Mouse (Mus musculus) stomach, postnatal 0 days (tissue): ENCODE measurements around the gene Pwwp2a. TPM values are rescaled to one million over a fixed set of nuclear protein-coding genes. Genes with fewer than 3 reads are reported as not detected.

Source experiments
- ATAC-seq: fragments of 200-750 bp; cut with Nextera tagmentation; 2 replicates; pipeline ENCODE4 v1.8.0; 2017; ENCODE audit not compliant: low FRiP score, low TSS enrichment
- DNase-seq: peaks from one replicate; pipeline ENCODE4 v3.0.0-alpha.2; 2016; ENCODE audit warnings: low spot score
- H3K27ac ChIP-seq: fragments of 300-500 bp; sonication (generic); replicated peaks from 2 replicates; pipeline ENCODE4 v1.5.1; 2014; ENCODE audit warnings: mild to moderate bottlenecking, control low read depth
- H3K27me3 ChIP-seq: fragments of 300-500 bp; sonication (generic); 2 replicates; pipeline ENCODE4 v1.6.1; 2014; ENCODE audit warnings: low read length; ENCODE audit not compliant: control insufficient read depth, insufficient read depth
- H3K36me3 ChIP-seq: fragments of 300-500 bp; sonication (generic); 2 replicates; pipeline ENCODE4 v1.6.1; 2014; ENCODE audit warnings: low read length, mixed read lengths; ENCODE audit not compliant: control insufficient read depth, insufficient read depth
- H3K4me1 ChIP-seq: fragments of 300-500 bp; sonication (generic); replicated peaks from 2 replicates; pipeline ENCODE4 v1.6.1; 2014; ENCODE audit warnings: antibody characterized with exemption; ENCODE audit not compliant: control insufficient read depth, insufficient read depth
- H3K4me2 ChIP-seq: fragments of 300-500 bp; sonication (generic); replicated peaks from 2 replicates; pipeline ENCODE4 v1.6.1; 2014; ENCODE audit warnings: low read depth, mild to moderate bottlenecking, control low read depth, moderate library complexity
- H3K4me3 ChIP-seq: fragments of 300-500 bp; sonication (generic); 2 replicates; pipeline ENCODE4 v1.5.1; 2014; ENCODE audit warnings: low read depth, low read length, control low read depth
- H3K9ac ChIP-seq: fragments of 300-500 bp; sonication (generic); 2 replicates; pipeline ENCODE4 v1.6.1; 2014; ENCODE audit warnings: mild to moderate bottlenecking, low read length, control low read depth, mixed read lengths
- H3K9me3 ChIP-seq: fragments of 300-500 bp; sonication (generic); 2 replicates; pipeline ENCODE4 v1.6.1; 2016; ENCODE audit warnings: low read length; ENCODE audit not compliant: control insufficient read depth
- CTCF ChIP-seq: IDR thresholded peaks from 2 replicates; pipeline ENCODE4 v1.5.1; 2016; ENCODE audit warnings: antibody characterized with exemption, low read depth, mild to moderate bottlenecking, moderate library complexity
- EP300 ChIP-seq: optimal IDR thresholded peaks from 2 replicates; pipeline ENCODE3; 2016; ENCODE audit warnings: antibody characterized with exemption
- WGBS: fragments of 180-500 bp; shearing (Covaris S2); extraction: QIAGEN DNeasy Blood & Tissue Kit; methylation state at CpG from one replicate; pipeline ENCODE4 v1.1.7; 2014; 5-methylcytosine and 5-hydroxymethylcytosine counted together
- polyA plus RNA-seq: library from polyadenylated mRNA; unstranded; fragments of >200 nt; fragmentation: Nextera tagmentation; extraction: Ambion mirVana; gene quantifications from 2 replicates; pipeline ENCODE4 v1.2.1, GENCODE M21; 2015

Gene Pwwp2a
- polyA plus RNA-seq, 1 experiment from 2014 or later, result 11.3 TPM

- Histone ChIP-seq H3K9ac (no peak overlapping the region), H3K4me3 (no peak overlapping the region), H3K27me3 (no peaks in the 10 kb centered on the region), H3K4me1 (no peaks in the 10 kb centered on the region), H3K36me3 (no peaks in the 10 kb centered on the region), H3K9me3 (no peaks in the 10 kb centered on the region), H3K4me2 (no peak overlapping the region), H3K27ac (no peak overlapping the region)
- no peak for DNase-seq
- no peak for TF ChIP-seq EP300
- TF ChIP-seq CTCF, result no peak
- 71% methylated on average over 19 of the region's 19 CpGs for WGBS
- ATAC-seq, result no peak
Measured at GRCm38 (mm10) chr11:43667038-43667745, 14.6 kb upstream of the Pwwp2a start.

GRCm38 (mm10) chr11:43682415-43683217 is 818 bp downstream of the Pwwp2a start:
- peak; percentile 69 for DNase-seq
- 2% methylated on average over 32 of the region's 72 CpGs for WGBS
- Histone ChIP-seq H3K9ac (peak overlapping the region; percentile 96), H3K9me3 (no peaks in the 10 kb centered on the region), H3K4me1 (no peaks in the 10 kb centered on the region), H3K4me2 (peak overlapping the region; percentile 85), H3K27me3 (no peaks in the 10 kb centered on the region), H3K4me3 (peak overlapping the region; percentile 93), H3K36me3 (no peaks in the 10 kb centered on the region), H3K27ac (peak overlapping the region; percentile 96)
- ATAC-seq, result peak; percentile 31
- no peak for TF ChIP-seq CTCF
- no peak for TF ChIP-seq EP300

- no peak overlapping the region for H3K9ac ChIP-seq
- no peak for ATAC-seq
- H3K4me3 ChIP-seq, result no peak overlapping the region
- no peaks in the 10 kb centered on the region for H3K9me3 ChIP-seq
- no peak overlapping the region for H3K4me2 ChIP-seq
- DNase-seq, result no peak
- H3K27ac ChIP-seq, result no peak overlapping the region
- H3K4me1 ChIP-seq, result no peaks in the 10 kb centered on the region
- H3K27me3 ChIP-seq, result no peaks in the 10 kb centered on the region
- 0 out of 2 replicates have a peak, but pooled peaks cover 3% of the 10 kb centered on the region for H3K36me3 ChIP-seq
- 85% methylated on average over 1 of the region's 1 CpGs for WGBS
- no peak for TF ChIP-seq CTCF
- no peak for TF ChIP-seq EP300
Measured at GRCm38 (mm10) chr11:43688850-43689249, 7.1 kb downstream of the Pwwp2a start.

- TF ChIP-seq EP300 (no peak), CTCF (no peak)
- no peaks in the 10 kb centered on the region for H3K27me3 ChIP-seq
- H3K9ac ChIP-seq, result no peak overlapping the region
- H3K4me1 ChIP-seq, result no peaks in the 10 kb centered on the region
- H3K4me2 ChIP-seq, result no peak overlapping the region
- H3K4me3 ChIP-seq, result no peak overlapping the region
- H3K27ac ChIP-seq, result no peak overlapping the region
- DNase-seq, result no peak
- H3K36me3 ChIP-seq, result no peaks in the 10 kb centered on the region
- ATAC-seq, result no peak
- no peaks in the 10 kb centered on the region for H3K9me3 ChIP-seq
- 93% methylated on average over 4 of the region's 4 CpGs for WGBS
Measured at GRCm38 (mm10) chr11:43696623-43697022, 14.8 kb downstream of the Pwwp2a start.

GRCm38 (mm10) chr11:43698621-43699020 is 16.8 kb downstream of the Pwwp2a start:
- H3K36me3 ChIP-seq, result no peaks in the 10 kb centered on the region
- H3K4me2 ChIP-seq, result no peak overlapping the region
- H3K27ac ChIP-seq, result no peak overlapping the region
- H3K4me3 ChIP-seq, result no peak overlapping the region
- H3K9me3 ChIP-seq, result no peaks in the 10 kb centered on the region
- H3K9ac ChIP-seq, result no peak overlapping the region
- ATAC-seq, result no peak
- 61% methylated on average over 5 of the region's 5 CpGs for WGBS
- DNase-seq, result no peak
- no peaks in the 10 kb centered on the region for H3K27me3 ChIP-seq
- no peaks in the 10 kb centered on the region for H3K4me1 ChIP-seq
- no peak for TF ChIP-seq EP300

DNA sequence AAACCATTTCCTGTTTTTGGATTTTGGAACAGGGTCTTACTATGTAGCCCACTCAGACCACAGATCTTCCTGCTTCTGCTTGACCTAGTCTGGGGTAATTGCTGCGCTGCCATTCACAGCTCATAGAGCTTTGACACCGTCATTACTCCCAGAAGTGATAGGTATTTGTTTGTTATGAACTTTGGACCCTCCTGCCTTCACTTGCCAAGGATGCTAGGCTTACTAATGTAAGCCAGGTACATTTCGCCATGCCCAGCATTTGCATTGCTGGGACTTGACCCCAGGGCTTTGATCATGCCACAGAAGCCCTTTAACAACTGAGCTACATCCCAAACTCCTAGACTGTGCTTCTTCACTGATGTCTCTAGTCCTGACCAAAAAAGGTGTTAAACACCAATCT is 18.5 kb downstream of the Pwwp2a start:
- Histone ChIP-seq H3K4me2 (no peak overlapping the region), H3K4me3 (no peak overlapping the region), H3K9ac (no peak overlapping the region), H3K36me3 (peaks cover 3% of the 10 kb centered on the region; the same call in 1 of the 2 replicates), H3K4me1 (no peaks in the 10 kb centered on the region), H3K27ac (no peak overlapping the region), H3K9me3 (no peaks in the 10 kb centered on the region), H3K27me3 (no peaks in the 10 kb centered on the region)
- ATAC-seq (no peak), DNase-seq (no peak)
- 78% methylated on average over 3 of the region's 3 CpGs for whole genome bisulfite sequencing
- no peak for TF ChIP-seq EP300
- no peak for TF ChIP-seq CTCF
